Mouse (Mus musculus): ENCODE results near the gene Gm20388. TPM values are rescaled to one million over a fixed set of nuclear protein-coding genes. Genes with fewer than 3 reads are reported as not detected.
A peak's percentile ranks its signal among the peaks of the same experiment; 100 is the strongest.

Gm20388 gene
- polyA plus RNA-seq, 1 experiment from 2014 or later = not detected

DNA sequence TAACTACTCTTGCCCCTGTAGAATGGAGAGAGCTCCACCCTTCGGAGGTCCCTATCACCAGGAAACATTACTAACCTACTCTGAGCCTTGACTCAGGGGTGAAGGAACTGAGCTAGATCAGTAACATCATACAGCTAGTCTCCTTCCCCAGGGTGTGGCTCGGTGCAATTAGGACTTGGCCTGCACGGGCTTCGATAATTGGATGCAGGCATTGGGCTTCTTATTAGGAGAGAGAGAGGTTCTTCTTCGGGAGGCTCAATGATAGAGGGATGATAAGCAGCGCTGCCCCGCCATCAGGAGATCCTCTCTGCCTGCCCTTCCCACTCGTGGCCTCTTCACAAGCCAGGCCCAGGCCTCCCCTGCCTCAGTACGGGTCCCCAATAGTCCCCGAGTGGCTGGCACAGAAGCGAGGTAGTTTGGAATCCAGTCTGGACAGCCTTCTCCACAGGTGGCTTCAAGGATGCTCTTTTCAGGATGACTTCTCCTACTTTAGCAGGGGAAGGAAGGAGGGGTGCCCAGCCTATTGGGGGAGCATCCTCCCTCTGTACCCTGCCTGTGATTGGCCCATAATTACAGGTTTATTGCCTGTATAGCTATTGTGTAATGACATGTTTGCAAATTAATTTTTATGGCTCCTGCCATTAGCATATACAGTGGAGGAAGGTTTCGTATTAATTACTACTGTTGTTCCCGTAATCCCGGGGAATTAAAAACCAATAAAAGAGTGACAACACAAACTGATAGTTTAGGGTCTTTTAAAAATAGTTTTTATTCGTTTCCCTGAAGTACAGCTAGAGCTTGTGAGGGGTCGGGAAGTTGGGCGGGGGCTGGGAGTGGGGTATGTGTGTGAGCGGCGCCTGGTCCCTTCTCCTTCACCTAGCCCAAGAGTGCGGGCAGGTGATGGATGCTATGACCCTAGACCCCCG is 575.2 kb downstream of the Gm20388 start:
- H3K27me3 ChIP-seq = no peaks in the 10 kb centered on the region
- H3K27ac ChIP-seq = peak overlapping the region; percentile 99
- DNase-seq (peak; percentile 80), ATAC-seq (ENCODE audit: low read depth) (peak; percentile 76)
- 14% methylated on average over 21 of the region's 21 CpGs for WGBS (ENCODE audit: insufficient replicate concordance)
- H3K4me3 ChIP-seq (replicated peaks) = peak overlapping the region; percentile 99
- H3K4me1 ChIP-seq (replicated peaks) = peaks cover 76% of the 10 kb centered on the region
- H3K9me3 ChIP-seq (replicated peaks) = no peaks in the 10 kb centered on the region
- peak overlapping the region; percentile 92 for H3K4me2 ChIP-seq
- peak overlapping the region; percentile 98 for H3K9ac ChIP-seq
- no peaks in the 10 kb centered on the region for H3K36me3 ChIP-seq

DNA sequence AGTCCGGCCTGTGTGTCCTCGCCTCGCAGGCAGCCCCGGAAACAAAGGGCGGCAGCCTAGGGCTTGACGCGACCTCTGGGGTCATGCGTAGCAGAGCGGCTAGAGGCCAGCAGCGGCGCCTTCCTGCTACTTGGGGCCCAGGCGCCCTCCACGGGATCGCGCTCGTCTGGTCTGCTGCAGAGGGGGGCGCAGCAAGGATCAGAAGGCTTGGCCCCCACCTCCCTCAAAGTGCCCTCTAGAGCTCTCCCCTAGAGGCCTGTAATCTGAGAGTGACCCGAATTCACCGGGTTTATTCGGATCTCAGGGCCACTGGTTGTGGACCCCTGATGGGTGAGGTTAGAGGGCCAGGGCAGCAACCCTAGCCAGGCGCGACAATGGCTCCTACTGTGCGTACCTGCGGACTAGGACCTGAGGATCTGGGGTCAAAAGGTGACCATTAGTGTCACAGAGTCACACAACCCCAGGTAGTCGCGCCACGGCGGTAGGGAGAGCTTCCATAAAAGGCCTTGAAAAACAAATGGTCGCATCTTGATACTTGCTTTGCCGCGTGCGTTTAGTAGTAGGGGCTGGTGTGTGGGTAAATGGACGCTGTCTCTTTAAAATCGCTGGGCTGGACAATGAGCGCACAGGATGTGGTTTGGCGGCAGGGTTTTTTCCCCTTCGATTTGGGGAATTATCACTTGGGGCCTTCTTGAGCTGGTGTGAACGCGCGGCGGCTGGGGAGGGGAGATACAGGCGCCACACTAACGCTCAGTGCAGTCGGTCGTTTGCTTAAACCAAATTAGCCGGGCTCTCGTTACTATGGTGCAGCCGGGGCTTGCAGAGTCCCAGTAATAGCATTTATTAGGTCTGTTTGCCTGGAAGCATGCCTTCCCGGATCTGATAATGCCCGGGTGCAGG is 576.1 kb downstream of the Gm20388 start:
- peak; percentile 84 for DNase-seq

DNA sequence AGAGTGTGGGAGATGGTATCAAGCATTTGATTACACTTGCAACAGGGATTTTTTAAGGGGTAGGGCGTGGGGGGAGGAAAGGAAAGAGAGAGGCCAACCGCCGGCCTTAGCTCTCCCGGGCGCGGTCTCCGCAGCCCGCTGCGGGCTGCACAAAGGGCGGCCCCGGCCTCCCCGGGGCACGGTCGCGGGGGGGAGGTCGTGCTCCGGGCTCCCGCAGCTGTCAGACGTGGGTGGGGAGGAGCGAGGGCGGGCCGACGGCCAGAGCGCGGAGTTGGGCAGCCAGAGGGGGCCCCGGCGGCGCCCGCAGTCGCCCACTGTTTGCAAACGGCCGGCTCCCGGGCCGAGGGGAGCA is 576.7 kb downstream of the Gm20388 start:
- ATAC-seq (ENCODE audit: low read depth) (peak; percentile 26), DNase-seq (no peak)
- Histone ChIP-seq H3K4me3 (replicated peaks) (peak overlapping the region; percentile 99), H3K9me3 (replicated peaks) (no peaks in the 10 kb centered on the region), H3K9ac (peak overlapping the region; percentile 98), H3K27ac (peak overlapping the region; percentile 99), H3K27me3 (no peaks in the 10 kb centered on the region), H3K36me3 (peaks cover 6% of the 10 kb centered on the region; the same call in 1 of the 2 replicates), H3K4me1 (replicated peaks) (peaks cover 76% of the 10 kb centered on the region), H3K4me2 (peak overlapping the region; percentile 92)
- WGBS (ENCODE audit: insufficient replicate concordance) = 1% methylated on average over 33 of the region's 34 CpGs

More for the DNA sequence above, 576.1 kb downstream of the Gm20388 start:
- H3K4me3 ChIP-seq (replicated peaks) = peak overlapping the region; percentile 99
- peaks cover 76% of the 10 kb centered on the region for H3K4me1 ChIP-seq (replicated peaks)
- peaks cover 6% of the 10 kb centered on the region; the same call in 1 of the 2 replicates for H3K36me3 ChIP-seq
- under 1% methylated on average over 50 of the region's 50 CpGs for WGBS (ENCODE audit: insufficient replicate concordance)
- peak overlapping the region; percentile 99 for H3K27ac ChIP-seq
- H3K27me3 ChIP-seq = no peaks in the 10 kb centered on the region
- peak overlapping the region; percentile 98 for H3K9ac ChIP-seq
- H3K4me2 ChIP-seq = peak overlapping the region; percentile 92
- H3K9me3 ChIP-seq (replicated peaks) = no peaks in the 10 kb centered on the region
- peak; percentile 60 for ATAC-seq (ENCODE audit: low read depth)

DNA sequence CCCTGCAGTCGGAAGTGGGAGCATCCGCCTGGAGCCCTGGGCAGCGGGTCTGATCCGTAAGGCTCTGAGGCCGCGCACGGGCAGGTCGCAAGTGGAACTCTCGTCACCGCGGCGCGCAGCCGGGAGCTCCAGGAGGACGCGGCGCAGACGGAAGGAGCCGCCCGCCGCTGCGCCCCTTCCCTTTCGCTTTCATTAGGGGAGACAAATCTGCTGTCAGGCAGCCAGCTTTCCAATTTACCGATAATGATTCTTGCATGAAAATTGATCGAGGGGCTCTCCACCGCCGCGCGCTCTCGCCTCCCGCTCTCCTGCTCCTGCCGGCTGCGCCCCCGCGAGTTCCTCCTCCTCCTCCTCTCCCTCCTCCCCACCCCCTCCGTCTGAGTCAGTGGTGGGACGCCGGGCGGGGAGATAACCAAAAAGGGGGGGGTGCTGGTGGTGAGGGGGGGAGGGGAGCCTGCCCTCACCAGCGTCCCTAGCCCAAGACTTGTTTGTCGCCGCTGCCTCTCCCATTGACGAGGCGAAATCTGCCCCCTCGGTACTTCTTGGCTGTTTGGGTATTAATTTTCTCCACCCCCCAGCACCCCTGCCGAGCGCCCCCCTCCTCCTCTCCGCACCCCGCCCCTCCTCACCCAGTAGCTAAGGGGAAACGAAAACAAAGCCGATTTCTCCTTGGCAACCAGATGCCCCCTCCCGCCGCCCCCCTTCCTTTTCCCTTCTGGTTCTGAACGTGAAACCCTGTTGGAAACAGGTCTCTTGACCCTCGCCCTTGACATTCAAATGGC is 577.3 kb downstream of the Gm20388 start:
- Histone ChIP-seq H3K27me3 (no peaks in the 10 kb centered on the region), H3K27ac (peak overlapping the region; percentile 99), H3K4me2 (peak overlapping the region; percentile 92), H3K9me3 (replicated peaks) (no peaks in the 10 kb centered on the region), H3K4me3 (replicated peaks) (peak overlapping the region; percentile 99), H3K9ac (peak overlapping the region; percentile 98), H3K36me3 (peaks cover 6% of the 10 kb centered on the region; the same call in 1 of the 2 replicates), H3K4me1 (replicated peaks) (peaks cover 77% of the 10 kb centered on the region)
- WGBS (ENCODE audit: insufficient replicate concordance) = under 1% methylated on average over 47 of the region's 55 CpGs
- DNase-seq (peak; percentile 73), ATAC-seq (ENCODE audit: low read depth) (peak; percentile 44)

- Histone ChIP-seq H3K4me2 (peak overlapping the region; percentile 92), H3K27me3 (no peaks in the 10 kb centered on the region), H3K9me3 (replicated peaks) (no peaks in the 10 kb centered on the region), H3K36me3 (peaks cover 6% of the 10 kb centered on the region; the same call in 1 of the 2 replicates), H3K9ac (peak overlapping the region; percentile 98), H3K4me1 (replicated peaks) (peaks cover 79% of the 10 kb centered on the region), H3K27ac (peak overlapping the region; percentile 99), H3K4me3 (replicated peaks) (peak overlapping the region; percentile 99)
- DNase-seq (no peak), ATAC-seq (ENCODE audit: low read depth) (no peak)
- WGBS (ENCODE audit: insufficient replicate concordance) = under 1% methylated on average over 25 of the region's 25 CpGs
These were observed 578.0 kb downstream of the Gm20388 start for GRCm38 (mm10) chr8:120488636-120489131.

GRCm38 (mm10) chr8:120489142-120489754 is 578.6 kb downstream of the Gm20388 start:
- 1% methylated on average over 73 of the region's 73 CpGs for WGBS (ENCODE audit: insufficient replicate concordance)
- Histone ChIP-seq H3K36me3 (peaks cover 6% of the 10 kb centered on the region; the same call in 1 of the 2 replicates), H3K9me3 (replicated peaks) (no peaks in the 10 kb centered on the region), H3K4me2 (peak overlapping the region; percentile 92), H3K4me1 (replicated peaks) (peaks cover 79% of the 10 kb centered on the region), H3K4me3 (replicated peaks) (peak overlapping the region; percentile 99), H3K27me3 (no peaks in the 10 kb centered on the region), H3K9ac (peak overlapping the region; percentile 98), H3K27ac (peak overlapping the region; percentile 99)
- ATAC-seq (ENCODE audit: low read depth) (no peak), DNase-seq (no peak)

DNA sequence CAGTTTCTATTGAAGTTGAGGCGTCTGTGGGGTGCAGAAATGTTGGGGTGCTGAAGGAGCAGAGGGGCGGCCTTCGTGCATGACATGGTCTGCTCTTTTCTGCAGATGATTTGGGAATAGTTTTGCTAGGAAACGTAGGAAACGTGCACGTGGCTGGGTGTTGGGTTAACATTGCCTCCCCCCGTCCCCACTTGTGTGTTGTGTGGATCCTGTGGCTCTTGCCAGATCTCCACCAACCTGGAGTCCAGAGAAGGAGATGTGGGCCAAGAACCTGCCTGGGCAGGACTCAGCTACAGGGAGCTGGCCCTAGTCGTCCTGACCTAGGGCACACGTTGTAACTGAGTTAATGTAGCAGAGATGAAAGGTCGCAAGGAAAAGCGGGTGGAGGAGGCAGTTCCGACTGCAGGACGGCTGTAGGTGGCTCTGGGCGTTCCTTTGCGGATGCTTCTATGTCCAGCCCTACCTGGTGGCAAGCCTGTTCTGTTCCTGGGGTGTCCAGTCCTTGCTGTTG is 579.2 kb downstream of the Gm20388 start:
- Histone ChIP-seq H3K4me1 (replicated peaks) (peaks cover 79% of the 10 kb centered on the region), H3K9me3 (replicated peaks) (no peaks in the 10 kb centered on the region), H3K27ac (peak overlapping the region; percentile 99), H3K4me3 (replicated peaks) (peak overlapping the region; percentile 99), H3K4me2 (peak overlapping the region; percentile 92), H3K27me3 (no peaks in the 10 kb centered on the region), H3K36me3 (peaks cover 8% of the 10 kb centered on the region; the same call in 1 of the 2 replicates), H3K9ac (peak overlapping the region; percentile 98)
- WGBS (ENCODE audit: insufficient replicate concordance) = under 1% methylated on average over 15 of the region's 15 CpGs
- DNase-seq (no peak), ATAC-seq (ENCODE audit: low read depth) (no peak)

- ATAC-seq (ENCODE audit: low read depth) (no peak), DNase-seq (no peak)
- Histone ChIP-seq H3K27ac (peak overlapping the region; percentile 99), H3K4me3 (replicated peaks) (peak overlapping the region; percentile 99), H3K4me2 (peak overlapping the region; percentile 92), H3K27me3 (no peaks in the 10 kb centered on the region), H3K4me1 (replicated peaks) (peaks cover 79% of the 10 kb centered on the region), H3K9ac (peak overlapping the region; percentile 98), H3K36me3 (peaks cover 11% of the 10 kb centered on the region; the same call in 1 of the 2 replicates), H3K9me3 (replicated peaks) (no peaks in the 10 kb centered on the region)
- WGBS (ENCODE audit: insufficient replicate concordance) = 4% methylated on average over 12 of the region's 12 CpGs
These were observed 579.9 kb downstream of the Gm20388 start for GRCm38 (mm10) chr8:120490354-120491141.

- H3K36me3 ChIP-seq = peaks cover 11% of the 10 kb centered on the region; the same call in 1 of the 2 replicates
- H3K27ac ChIP-seq = peak overlapping the region; percentile 99
- H3K4me2 ChIP-seq = peak overlapping the region; percentile 92
- H3K9ac ChIP-seq = peak overlapping the region; percentile 98
- H3K27me3 ChIP-seq = no peaks in the 10 kb centered on the region
- DNase-seq (no peak), ATAC-seq (ENCODE audit: low read depth) (no peak)
- H3K4me3 ChIP-seq (replicated peaks) = peak overlapping the region; percentile 99
- peaks cover 79% of the 10 kb centered on the region for H3K4me1 ChIP-seq (replicated peaks)
- 41% methylated on average over 5 of the region's 5 CpGs for WGBS (ENCODE audit: insufficient replicate concordance)
- no peaks in the 10 kb centered on the region for H3K9me3 ChIP-seq (replicated peaks)
These were observed 580.6 kb downstream of the Gm20388 start for GRCm38 (mm10) chr8:120491166-120491793.

All from liver, embryonic 13.5 days (tissue).